ENCODE assay signal across 8 mouse cellular contexts in genomic region chr5:33935700-33936111, GRCm38 (mm10). TPM values are rescaled to one million over a fixed set of nuclear protein-coding genes. Genes with fewer than 3 reads are reported as not detected.
DNase-seq lines count a peak whose midpoint lies in the region; ATAC-seq and TF ChIP-seq lines count a peak whose summit lies in the region.

No protein-coding gene starts in this region.

- DNase-seq in kidney, postnatal 14 days, result no peak
- DNase-seq in forebrain, postnatal 0 days, result no peak
- no peak for DNase-seq in liver, embryonic 13.5 days
- DNase-seq in right cerebral cortex, postnatal 10 days (ENCODE audit: low spot score in 2 of 2), result no peak
- no peak for DNase-seq in urinary bladder, adult 2 months (ENCODE audit: low spot score)

- no peaks in the 10 kb centered on the region for H3K27me3 ChIP-seq in kidney, embryonic 14.5 days (ENCODE audit: control insufficient read depth, insufficient read depth, low read length)
- H3K27me3 ChIP-seq in forebrain, postnatal 0 days (ENCODE audit: insufficient read depth, low read length), result no peaks in the 10 kb centered on the region
- no peaks in the 10 kb centered on the region for H3K27me3 ChIP-seq in liver, embryonic 13.5 days
- no peaks in the 10 kb centered on the region for H3K27me3 ChIP-seq in stomach, embryonic 16.5 days (ENCODE audit: control insufficient read depth, insufficient read depth, low read length)

- H3K9ac ChIP-seq in kidney, embryonic 14.5 days (ENCODE audit: low read depth, low read length), result peak overlapping the region; percentile 92
- peak overlapping the region; percentile 79 for H3K9ac ChIP-seq in forebrain, postnatal 0 days
- H3K9ac ChIP-seq in liver, embryonic 13.5 days, result peak overlapping the region; percentile 96
- H3K9ac ChIP-seq in stomach, embryonic 16.5 days (ENCODE audit: low read length), result peak overlapping the region; percentile 95

- H3K36me3 ChIP-seq in kidney, embryonic 14.5 days (ENCODE audit: control insufficient read depth, insufficient read depth, low read length), result peaks cover 5% of the 10 kb centered on the region; the same call in 1 of the 2 replicates
- H3K36me3 ChIP-seq in forebrain, postnatal 0 days (ENCODE audit: insufficient read depth), result no peaks in the 10 kb centered on the region
- H3K36me3 ChIP-seq in liver, embryonic 13.5 days, result peaks cover 31% of the 10 kb centered on the region
- H3K36me3 ChIP-seq in stomach, embryonic 16.5 days (ENCODE audit: control insufficient read depth, insufficient read depth, low read length), result peaks cover 11% of the 10 kb centered on the region

- under 1% methylated on average over 39 of the region's 39 CpGs for WGBS in kidney, embryonic 14.5 days
- under 1% methylated on average over 38 of the region's 39 CpGs for WGBS in forebrain, postnatal 0 days
- WGBS in liver, embryonic 13.5 days (ENCODE audit: insufficient replicate concordance), result under 1% methylated on average over 39 of the region's 39 CpGs
- WGBS in stomach, embryonic 16.5 days, result under 1% methylated on average over 39 of the region's 39 CpGs

- H3K9me3 ChIP-seq in kidney, embryonic 14.5 days (ENCODE audit: control insufficient read depth, low read length), result peaks cover 11% of the 10 kb centered on the region
- no peaks in the 10 kb centered on the region for H3K9me3 ChIP-seq in forebrain, postnatal 0 days (ENCODE audit: low read length)
- no peaks in the 10 kb centered on the region for H3K9me3 ChIP-seq in liver, embryonic 13.5 days (replicated peaks)
- H3K9me3 ChIP-seq in stomach, embryonic 16.5 days (replicated peaks; ENCODE audit: control insufficient read depth, low read length), result no peaks in the 10 kb centered on the region

- peak overlapping the region; percentile 84 for H3K4me3 ChIP-seq in kidney, embryonic 14.5 days (ENCODE audit: low read length)
- peak overlapping the region; percentile 76 for H3K4me3 ChIP-seq in forebrain, postnatal 0 days (ENCODE audit: low read depth, low read length)
- peak overlapping the region; percentile 91 for H3K4me3 ChIP-seq in liver, embryonic 13.5 days (replicated peaks)
- H3K4me3 ChIP-seq in stomach, embryonic 16.5 days (replicated peaks; ENCODE audit: low read length), result peak overlapping the region; percentile 92

- peaks cover 11% of the 10 kb centered on the region; the same call in 1 of the 2 replicates for H3K4me1 ChIP-seq in kidney, embryonic 14.5 days (ENCODE audit: control insufficient read depth, insufficient read depth, low read length)
- H3K4me1 ChIP-seq in forebrain, postnatal 0 days (ENCODE audit: insufficient read depth), result peaks cover 18% of the 10 kb centered on the region
- peaks cover 42% of the 10 kb centered on the region for H3K4me1 ChIP-seq in liver, embryonic 13.5 days (replicated peaks)
- peaks cover 22% of the 10 kb centered on the region for H3K4me1 ChIP-seq in stomach, embryonic 16.5 days (ENCODE audit: control insufficient read depth, insufficient read depth, low read length)

- peak; percentile 68; the same call in 1 of the 2 replicates for ATAC-seq in kidney, embryonic 14.5 days (ENCODE audit: low FRiP score, low TSS enrichment)
- peak; percentile 9 for ATAC-seq in activated CD4-positive, CD25-positive, alpha-beta regulatory T cell, adult 4 months
- peak; percentile 27; the same call in 1 of the 2 replicates for ATAC-seq in forebrain, postnatal 0 days
- ATAC-seq in liver, embryonic 13.5 days (ENCODE audit: low read depth), result no peak; the same call in 1 of the 2 replicates
- peak; percentile 61 for ATAC-seq in stomach, embryonic 16.5 days (ENCODE audit: insufficient read depth, low FRiP score)

- H3K4me2 ChIP-seq in kidney, embryonic 14.5 days (replicated peaks; ENCODE audit: low read depth, low read length), result peak overlapping the region; percentile 55
- peak overlapping the region; percentile 55 for H3K4me2 ChIP-seq in forebrain, postnatal 0 days (ENCODE audit: low read depth)
- H3K4me2 ChIP-seq in liver, embryonic 13.5 days, result peak overlapping the region; percentile 79
- H3K4me2 ChIP-seq in stomach, embryonic 16.5 days (ENCODE audit: low read depth, low read length), result peak overlapping the region; percentile 64

- no peak for TF ChIP-seq CTCF in forebrain, postnatal 0 days (IDR thresholded peaks at IDR 0.05; ENCODE audit: low read depth)

- peak overlapping the region; percentile 84 for H3K27ac ChIP-seq in kidney, embryonic 14.5 days (ENCODE audit: low read depth, low read length)
- H3K27ac ChIP-seq in forebrain, postnatal 0 days (ENCODE audit: low read depth, low read length), result peak overlapping the region; percentile 90
- H3K27ac ChIP-seq in liver, embryonic 13.5 days, result peak overlapping the region; percentile 90
- H3K27ac ChIP-seq in stomach, embryonic 16.5 days (ENCODE audit: low read length), result peak overlapping the region; percentile 93

RNA-seq across cellular contexts. Expression of gene Nelfa, which starts 0.5 kb away (rescaled TPM):
- polyA plus RNA-seq in kidney, embryonic 14.5 days (2014; fragmentation: Nextera tagmentation; extraction: Ambion mirVana), result 47.4 and 60.3 TPM in 2 replicates
- polyA plus RNA-seq in activated CD4-positive, CD25-positive, alpha-beta regulatory T cell, adult 4 months (2017; shearing (Covaris generic)), result 10 to 100 TPM; 34.5 to 42.9 TPM
- 23.2 and 28.5 TPM in 2 replicates for total RNA-seq in forebrain, postnatal 0 days (2014; rRNA removed)
- polyA plus RNA-seq in forebrain, postnatal 0 days (2015; fragmentation: Nextera tagmentation; extraction: Ambion mirVana), result 28.9 and 32.6 TPM in 2 replicates
- polyA plus RNA-seq in liver, embryonic 13.5 days (2015; fragmentation: Nextera tagmentation; extraction: Ambion mirVana), result 30.9 and 35.5 TPM in 2 replicates
- 46.4 and 50.1 TPM in 2 replicates for polyA plus RNA-seq in stomach, embryonic 16.5 days (2015; fragmentation: Nextera tagmentation; extraction: Ambion mirVana)
- 22.1 and 24.4 TPM in 2 replicates for polyA plus RNA-seq in urinary bladder, adult 2 months (2012; rRNA removed)

RNA-seq across cellular contexts. Expression of gene Gm1673, which starts 47.5 kb away (rescaled TPM):
- 79.8 and 124 TPM in 2 replicates for polyA plus RNA-seq in kidney, embryonic 14.5 days (2014; fragmentation: Nextera tagmentation; extraction: Ambion mirVana)
- polyA plus RNA-seq in activated CD4-positive, CD25-positive, alpha-beta regulatory T cell, adult 4 months (2017; shearing (Covaris generic)), result not detected
- total RNA-seq in forebrain, postnatal 0 days (2014; rRNA removed), result 539 and 762 TPM in 2 replicates
- polyA plus RNA-seq in forebrain, postnatal 0 days (2015; fragmentation: Nextera tagmentation; extraction: Ambion mirVana), result 747 and 963 TPM in 2 replicates
- polyA plus RNA-seq in liver, embryonic 13.5 days (2015; fragmentation: Nextera tagmentation; extraction: Ambion mirVana), result 5.0 and 7.0 TPM in 2 replicates
- 43.3 and 63.2 TPM in 2 replicates for polyA plus RNA-seq in stomach, embryonic 16.5 days (2015; fragmentation: Nextera tagmentation; extraction: Ambion mirVana)
- polyA plus RNA-seq in urinary bladder, adult 2 months (2012; rRNA removed), result 8.4 and 8.5 TPM in 2 replicates
